Mouse (Mus musculus) skeletal muscle tissue, adult 2 months (tissue): ENCODE measurements at regions not wholly inside any gene's neighbourhood (a gene's known extent, or its start where the extent isn't known, plus 50 kb on each side); places are given as distances from the start of the nearest gene placed in this dataset.
"Not testable (repeated sequence)": the region's sequence is repeated elsewhere in the genome, so short reads cannot be mapped to it uniquely, and the experiment has no call there.

ENCODE experiments used
- DNase-seq: peaks from one replicate; pipeline ENCODE4 v3.0.0-alpha.2; 2012; ENCODE audit warnings: low read depth, low spot score

GRCm38 (mm10) chr3:41504867-41505266 is 50.7 kb upstream of the Jade1 start:
- DNase-seq, result no peak

GRCm38 (mm10) chr3:41502161-41502560 is 53.4 kb upstream of the Jade1 start:
- no peak for DNase-seq

- DNase-seq, result not testable (repeated sequence)
These were observed 53.9 kb upstream of the Jade1 start for GRCm38 (mm10) chr3:41501639-41502038.

- DNase-seq, result peak; percentile 23
These were observed 54.4 kb upstream of the Jade1 start for GRCm38 (mm10) chr3:41501124-41501523.

GRCm38 (mm10) chr3:41499680-41500079 is 55.9 kb upstream of the Jade1 start:
- no peak for DNase-seq

GRCm38 (mm10) chr3:41498791-41499190 is 56.7 kb upstream of the Jade1 start:
- DNase-seq, result peak; percentile 56

- no peak for DNase-seq
These were observed 57.8 kb upstream of the Jade1 start for GRCm38 (mm10) chr3:41497771-41498170.

- no peak for DNase-seq
These were observed 58.4 kb upstream of the Jade1 start for GRCm38 (mm10) chr3:41496931-41497710.

- DNase-seq, result no peak
These were observed 59.6 kb upstream of the Jade1 start for GRCm38 (mm10) chr3:41495893-41496292.

GRCm38 (mm10) chr3:41495097-41495496 is 60.4 kb upstream of the Jade1 start:
- DNase-seq, result no peak

- no peak for DNase-seq
These were observed 62.1 kb upstream of the Jade1 start for GRCm38 (mm10) chr3:41493472-41493871.

GRCm38 (mm10) chr3:41492727-41493392 is 62.7 kb upstream of the Jade1 start:
- DNase-seq, result no peak

GRCm38 (mm10) chr3:41492031-41492726 is 63.4 kb upstream of the Jade1 start:
- no peak for DNase-seq

GRCm38 (mm10) chr3:41491185-41491584 is 64.3 kb upstream of the Jade1 start:
- DNase-seq, result no peak

- DNase-seq, result no peak
These were observed 65.5 kb upstream of the Jade1 start for GRCm38 (mm10) chr3:41489998-41490397.

- no peak for DNase-seq
These were observed 66.0 kb upstream of the Jade1 start for GRCm38 (mm10) chr3:41489571-41489970.

GRCm38 (mm10) chr3:41488229-41488774 is 67.2 kb upstream of the Jade1 start:
- no peak for DNase-seq

- DNase-seq, result no peak
These were observed 70.6 kb upstream of the Jade1 start for GRCm38 (mm10) chr3:41484920-41485319.

- no peak for DNase-seq
These were observed 71.9 kb upstream of the Jade1 start for GRCm38 (mm10) chr3:41483582-41483981.

- no peak for DNase-seq
These were observed 72.5 kb upstream of the Jade1 start for GRCm38 (mm10) chr3:41482881-41483494.

- DNase-seq, result peak; percentile 13
These were observed 75.3 kb upstream of the Jade1 start for GRCm38 (mm10) chr3:41480186-41480585.

- no peak for DNase-seq
These were observed 76.6 kb upstream of the Jade1 start for GRCm38 (mm10) chr3:41478971-41479370.
